Mouse (Mus musculus) heart, embryonic 10.5 days (tissue): ENCODE measurements at regions not wholly inside any gene's neighbourhood (a gene's known extent, or its start where the extent isn't known, plus 50 kb on each side); places are given as distances from the start of the nearest gene placed in this dataset.

Source experiments
- DNase-seq: peaks from one replicate; pipeline ENCODE4 v3.0.0-alpha.2; 2017; ENCODE audit warnings: low spot score
- H3K27ac ChIP-seq: fragments of 300-500 bp; sonication (generic); 2 replicates; pipeline ENCODE4 v1.5.1; 2016; ENCODE audit warnings: mild to moderate bottlenecking
- H3K27me3 ChIP-seq: fragments of 300-500 bp; sonication (generic); 2 replicates; pipeline ENCODE4 v1.6.1; 2016; ENCODE audit warnings: mild to moderate bottlenecking; ENCODE audit not compliant: poor library complexity, insufficient read depth, severe bottlenecking
- H3K36me3 ChIP-seq: fragments of 300-500 bp; sonication (generic); 2 replicates; pipeline ENCODE4 v1.6.1; 2016; ENCODE audit warnings: mild to moderate bottlenecking, moderate library complexity
- H3K4me1 ChIP-seq: fragments of 300-500 bp; sonication (generic); 2 replicates; pipeline ENCODE4 v1.6.1; 2016; ENCODE audit warnings: mild to moderate bottlenecking
- H3K4me3 ChIP-seq: fragments of 300-500 bp; sonication (generic); 2 replicates; pipeline ENCODE4 v1.5.1; 2016; ENCODE audit warnings: mild to moderate bottlenecking, moderate library complexity
- H3K9me3 ChIP-seq: fragments of 300-500 bp; sonication (generic); 2 replicates; pipeline ENCODE4 v1.6.1; 2016; ENCODE audit warnings: mild to moderate bottlenecking, moderate library complexity
- WGBS: fragments of 180-500 bp; shearing (Covaris S2); methylation state at CpG from one replicate; pipeline ENCODE4 v1.1.7; 2016; 5-methylcytosine and 5-hydroxymethylcytosine counted together

DNA sequence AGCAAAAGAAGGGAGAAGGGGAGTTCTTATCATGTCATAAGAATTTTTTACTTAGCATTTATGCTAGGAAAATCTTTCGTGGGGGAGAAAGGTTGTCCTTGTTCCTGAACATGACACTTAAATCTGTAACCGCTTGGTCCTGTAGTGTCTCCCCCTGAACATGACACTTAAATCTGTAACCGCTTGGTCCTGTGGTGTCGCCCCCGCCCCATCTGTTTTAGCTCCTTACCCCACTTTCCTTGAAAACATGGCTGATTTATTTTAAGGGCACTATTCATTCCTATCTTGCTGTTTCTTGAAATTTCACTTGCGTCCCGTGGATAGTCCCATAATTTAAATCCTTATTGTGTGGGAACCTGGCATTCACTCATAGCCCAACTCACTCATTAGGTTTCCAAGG, 82.2 kb downstream of the Rap2a start:
- H3K4me3 ChIP-seq: no peak overlapping the region
- 84% methylated on average over 7 of the region's 7 CpGs for WGBS
- H3K36me3 ChIP-seq: no peaks in the 10 kb centered on the region
- no peaks in the 10 kb centered on the region for H3K27me3 ChIP-seq
- DNase-seq: no peak
- H3K4me1 ChIP-seq: no peaks in the 10 kb centered on the region
- H3K27ac ChIP-seq: no peak overlapping the region
- no peaks in the 10 kb centered on the region for H3K9me3 ChIP-seq

DNA sequence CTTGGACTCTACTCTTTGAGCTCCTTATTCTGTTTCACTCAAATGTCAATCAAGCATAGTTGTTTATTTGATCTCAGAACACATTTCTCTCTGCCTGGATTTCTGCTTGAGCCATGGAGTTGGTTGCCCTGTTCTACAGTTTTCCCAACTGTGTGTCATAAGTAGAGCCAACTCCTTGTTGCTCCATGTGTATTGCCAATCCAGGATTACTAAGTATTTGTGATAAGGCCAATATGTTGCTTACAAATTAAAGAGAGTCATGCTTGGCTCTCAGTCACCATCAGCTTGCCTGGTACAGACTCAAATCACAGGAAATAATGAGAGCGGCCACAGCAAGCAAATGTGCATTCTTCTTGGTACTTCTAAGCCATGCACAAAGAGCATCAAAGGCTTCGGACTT, 82.7 kb downstream of the Rap2a start:
- Histone ChIP-seq H3K27me3 (no peaks in the 10 kb centered on the region), H3K4me1 (no peaks in the 10 kb centered on the region), H3K27ac (no peak overlapping the region), H3K9me3 (no peaks in the 10 kb centered on the region), H3K36me3 (no peaks in the 10 kb centered on the region), H3K4me3 (no peak overlapping the region)
- DNase-seq: no peak
- 93% methylated on average over 2 of the region's 2 CpGs for WGBS

DNA sequence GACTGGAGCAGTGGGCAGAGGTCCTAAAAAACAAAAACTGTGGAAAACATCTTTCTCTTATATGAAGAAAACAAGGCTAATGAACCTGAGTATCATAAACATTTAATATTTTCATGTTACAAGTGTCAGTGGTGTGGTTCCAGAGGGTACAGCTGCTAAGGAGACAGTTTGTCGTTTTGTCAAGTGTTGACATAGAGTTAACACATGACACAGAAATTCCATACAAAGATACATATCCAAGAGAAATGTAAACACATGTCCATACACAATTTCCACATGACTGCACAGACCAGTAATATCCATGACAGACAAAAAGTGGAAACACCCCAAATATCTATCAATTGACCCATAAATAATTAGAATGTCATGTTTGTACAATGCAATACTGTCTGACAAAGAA, 88.7 kb downstream of the Rap2a start:
- 0 out of 2 replicates have a peak, but pooled peaks cover 2% of the 10 kb centered on the region for H3K4me1 ChIP-seq
- no peaks in the 10 kb centered on the region for H3K27me3 ChIP-seq
- no peak overlapping the region for H3K4me3 ChIP-seq
- H3K9me3 ChIP-seq: no peaks in the 10 kb centered on the region
- peak; percentile 11 for DNase-seq
- 66% methylated on average over 1 of the region's 1 CpGs for WGBS
- H3K36me3 ChIP-seq: no peaks in the 10 kb centered on the region
- no peak overlapping the region for H3K27ac ChIP-seq

DNA sequence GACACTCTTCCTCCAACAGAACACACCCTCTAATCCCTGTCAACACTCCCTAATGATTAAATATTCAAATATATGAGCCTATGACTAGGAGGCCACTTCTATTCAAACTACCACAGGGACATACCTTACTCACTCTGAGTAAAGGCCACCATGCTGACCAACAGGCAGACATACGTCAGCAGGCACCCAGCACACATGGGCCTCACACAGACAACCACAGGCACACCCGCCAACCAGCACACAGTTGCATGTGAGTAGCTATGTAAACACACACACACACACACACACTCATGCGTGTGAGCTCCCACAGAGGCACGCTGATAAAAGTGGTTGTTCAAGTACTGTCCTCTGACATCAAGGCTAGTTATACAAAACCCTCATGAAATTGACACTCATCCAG, 89.8 kb downstream of the Rap2a start:
- no peak overlapping the region for H3K4me3 ChIP-seq
- WGBS: 88% methylated on average over 4 of the region's 4 CpGs
- no peaks in the 10 kb centered on the region for H3K9me3 ChIP-seq
- H3K4me1 ChIP-seq: 0 out of 2 replicates have a peak, but pooled peaks cover 7% of the 10 kb centered on the region
- no peaks in the 10 kb centered on the region for H3K27me3 ChIP-seq
- DNase-seq: no peak
- H3K27ac ChIP-seq: no peak overlapping the region
- H3K36me3 ChIP-seq: no peaks in the 10 kb centered on the region

DNA sequence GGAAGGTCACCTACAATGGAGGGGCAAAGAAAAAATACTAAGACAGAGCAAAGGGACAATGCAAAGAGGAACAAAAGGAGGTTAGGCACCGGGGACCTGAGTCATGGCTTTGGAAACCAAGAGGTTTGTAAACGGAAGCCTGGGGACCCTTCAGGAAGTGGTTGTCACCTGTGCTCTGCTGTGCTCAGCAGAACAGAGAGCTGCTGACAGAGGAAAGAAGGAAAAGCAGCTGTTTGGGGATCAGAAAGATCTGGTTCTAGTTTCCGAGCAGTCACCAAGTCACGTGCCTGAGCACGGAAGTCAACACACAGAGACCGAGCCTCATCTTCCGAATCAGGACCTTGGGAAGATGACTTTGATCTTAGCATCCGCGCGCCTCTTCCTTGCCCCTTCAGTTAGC, 94.0 kb downstream of the Rap2a start:
- no peak overlapping the region for H3K27ac ChIP-seq

DNA sequence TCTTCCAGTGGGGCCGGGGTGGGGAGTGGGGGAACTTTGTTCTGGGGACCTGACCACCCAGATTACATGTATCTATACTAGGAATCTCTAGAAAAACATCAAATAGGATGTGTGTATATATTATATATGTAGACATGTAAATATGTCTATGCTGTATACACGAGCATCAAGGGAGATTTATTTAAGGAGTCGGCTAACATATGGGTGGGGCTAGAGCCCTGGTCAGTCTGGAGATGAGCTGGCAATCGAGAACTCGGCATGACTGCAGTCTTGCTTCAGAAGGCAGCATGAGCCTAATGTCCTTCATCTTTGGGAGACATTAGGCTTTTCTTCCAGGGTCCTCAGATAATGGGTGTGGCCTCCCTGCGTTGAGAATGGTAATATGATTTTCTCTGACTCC, 97.0 kb downstream of the Rap2a start:
- no peaks in the 10 kb centered on the region for H3K27me3 ChIP-seq
- no peak overlapping the region for H3K27ac ChIP-seq
- 0 out of 2 replicates have a peak, but pooled peaks cover 7% of the 10 kb centered on the region for H3K4me1 ChIP-seq
- no peaks in the 10 kb centered on the region for H3K36me3 ChIP-seq
- 85% methylated on average over 6 of the region's 6 CpGs for WGBS
- H3K9me3 ChIP-seq: no peaks in the 10 kb centered on the region
- DNase-seq: no peak
- no peak overlapping the region for H3K4me3 ChIP-seq

More for the DNA sequence above, 94.0 kb downstream of the Rap2a start:
- no peaks in the 10 kb centered on the region for H3K36me3 ChIP-seq
- H3K27me3 ChIP-seq: no peaks in the 10 kb centered on the region
- whole genome bisulfite sequencing: 60% methylated on average over 10 of the region's 10 CpGs
- H3K4me1 ChIP-seq: 0 out of 2 replicates have a peak, but pooled peaks cover 7% of the 10 kb centered on the region
- H3K4me3 ChIP-seq: no peak overlapping the region
- no peak for DNase-seq
- H3K9me3 ChIP-seq: no peaks in the 10 kb centered on the region

DNA sequence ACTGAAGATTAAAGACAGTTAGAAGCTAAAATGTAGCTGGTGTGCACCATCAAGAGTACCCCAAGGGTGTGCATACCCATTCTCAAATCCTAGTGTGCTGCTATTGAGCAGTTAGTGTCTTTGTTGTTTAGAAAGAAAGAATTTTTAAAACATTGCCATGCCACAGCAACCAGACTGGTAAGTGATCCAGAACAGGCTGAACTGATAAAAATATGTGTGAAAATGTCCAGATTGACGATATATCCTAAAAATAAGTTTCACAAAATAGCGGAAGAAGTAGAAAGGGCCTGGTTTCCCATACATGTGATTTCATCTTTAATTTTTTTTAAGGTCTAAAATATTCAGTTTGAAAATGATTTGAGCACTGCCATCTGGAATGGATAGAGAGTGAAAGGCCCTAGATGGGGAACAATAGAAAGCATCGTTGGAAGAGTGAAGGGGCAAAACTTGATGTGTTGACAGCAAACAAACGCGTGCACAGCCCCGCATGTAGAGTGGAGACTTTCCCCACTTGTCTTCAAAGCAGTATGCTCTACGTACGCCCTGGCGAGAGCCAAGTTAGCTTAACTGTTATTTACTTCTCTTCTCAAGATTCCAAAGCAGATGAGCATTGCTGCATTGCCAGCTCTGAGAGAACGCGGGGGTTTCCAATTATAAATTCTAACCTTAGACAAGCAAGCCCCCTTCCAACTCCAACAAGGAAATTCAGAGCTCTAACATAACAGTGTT, 100.3 kb downstream of the Rap2a start:
- WGBS: 80% methylated on average over 11 of the region's 11 CpGs
- H3K27ac ChIP-seq: no peak overlapping the region
- no peaks in the 10 kb centered on the region for H3K9me3 ChIP-seq
- no peaks in the 10 kb centered on the region for H3K4me1 ChIP-seq
- DNase-seq: no peak
- H3K4me3 ChIP-seq: no peak overlapping the region
- H3K27me3 ChIP-seq: no peaks in the 10 kb centered on the region
- no peaks in the 10 kb centered on the region for H3K36me3 ChIP-seq

DNA sequence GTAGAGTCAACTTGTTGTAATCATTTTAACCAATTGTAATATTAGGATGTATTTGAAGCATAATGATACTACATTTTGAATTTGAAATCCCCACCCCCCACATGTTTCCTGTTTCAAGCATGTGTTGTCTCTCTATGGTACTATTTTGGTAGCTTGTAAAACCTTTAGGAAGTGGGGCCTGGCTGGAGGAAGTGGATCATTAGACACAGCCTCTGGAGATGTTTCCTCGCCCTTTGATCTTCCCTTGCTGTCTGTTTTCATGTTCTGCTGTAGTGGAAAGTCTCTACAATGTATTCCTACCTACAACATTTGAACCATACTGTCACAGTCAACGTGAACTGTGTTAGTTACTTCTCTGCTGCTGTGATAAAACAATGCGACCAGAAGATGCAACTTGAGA, 105.6 kb downstream of the Rap2a start:
- peak; percentile 54 for DNase-seq
- Histone ChIP-seq H3K4me1 (no peaks in the 10 kb centered on the region), H3K27me3 (no peaks in the 10 kb centered on the region), H3K27ac (no peak overlapping the region), H3K36me3 (no peaks in the 10 kb centered on the region), H3K9me3 (no peaks in the 10 kb centered on the region), H3K4me3 (no peak overlapping the region)
- WGBS: 64% methylated on average over 3 of the region's 3 CpGs

DNA sequence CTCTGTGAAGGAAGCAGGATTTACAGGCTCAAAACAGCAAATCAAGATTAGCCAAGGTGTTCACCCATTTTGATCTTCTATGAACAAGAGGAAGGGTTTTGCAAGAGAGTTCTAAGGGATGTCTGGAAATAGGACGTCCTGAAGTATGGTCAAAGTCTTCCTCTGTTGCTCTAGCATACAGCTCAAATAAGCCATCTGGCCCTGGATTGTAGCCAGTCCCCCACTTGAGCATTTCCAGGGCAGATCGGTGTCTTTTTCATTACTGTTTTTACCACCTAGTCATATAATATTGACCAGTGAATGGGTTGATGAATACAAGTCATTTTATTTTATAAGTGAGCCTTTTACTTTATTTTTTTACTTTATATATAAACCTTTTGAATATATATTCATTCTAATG, 113.9 kb downstream of the Rap2a start:
- WGBS: 87% methylated on average over 2 of the region's 2 CpGs
- no peak overlapping the region for H3K27ac ChIP-seq
- no peaks in the 10 kb centered on the region for H3K36me3 ChIP-seq
- H3K27me3 ChIP-seq: no peaks in the 10 kb centered on the region
- no peak for DNase-seq
- no peaks in the 10 kb centered on the region for H3K4me1 ChIP-seq
- no peaks in the 10 kb centered on the region for H3K9me3 ChIP-seq
- no peak overlapping the region for H3K4me3 ChIP-seq

DNA sequence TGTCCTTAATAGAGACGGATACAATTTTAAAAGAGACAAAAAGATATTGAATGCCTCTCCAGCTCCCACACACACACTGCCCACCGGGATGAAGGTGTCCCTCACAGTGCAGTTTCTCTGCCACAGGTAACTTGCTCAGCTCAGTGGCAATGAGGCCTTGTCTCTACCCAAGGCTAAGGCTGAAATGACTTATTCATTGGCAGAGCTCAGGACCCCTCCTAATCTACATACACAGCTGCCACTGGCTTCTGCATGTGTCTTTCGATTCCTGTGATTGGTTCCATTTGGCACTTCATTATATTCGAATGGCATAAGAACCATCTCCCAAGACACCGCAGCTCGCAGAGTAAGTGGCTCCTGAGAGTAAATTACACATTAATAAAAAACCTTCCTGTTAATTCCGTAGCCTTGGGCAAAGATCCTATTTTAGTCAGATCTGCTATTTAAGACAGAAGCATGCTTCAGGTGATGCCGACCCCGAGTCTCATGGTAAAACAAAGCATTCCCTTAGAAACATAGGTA, 122.2 kb downstream of the Rap2a start:
- DNase-seq: no peak
- no peaks in the 10 kb centered on the region for H3K9me3 ChIP-seq
- no peak overlapping the region for H3K27ac ChIP-seq
- no peaks in the 10 kb centered on the region for H3K27me3 ChIP-seq
- H3K36me3 ChIP-seq: no peaks in the 10 kb centered on the region
- WGBS: 89% methylated on average over 9 of the region's 9 CpGs
- no peaks in the 10 kb centered on the region for H3K4me1 ChIP-seq
- no peak overlapping the region for H3K4me3 ChIP-seq

DNA sequence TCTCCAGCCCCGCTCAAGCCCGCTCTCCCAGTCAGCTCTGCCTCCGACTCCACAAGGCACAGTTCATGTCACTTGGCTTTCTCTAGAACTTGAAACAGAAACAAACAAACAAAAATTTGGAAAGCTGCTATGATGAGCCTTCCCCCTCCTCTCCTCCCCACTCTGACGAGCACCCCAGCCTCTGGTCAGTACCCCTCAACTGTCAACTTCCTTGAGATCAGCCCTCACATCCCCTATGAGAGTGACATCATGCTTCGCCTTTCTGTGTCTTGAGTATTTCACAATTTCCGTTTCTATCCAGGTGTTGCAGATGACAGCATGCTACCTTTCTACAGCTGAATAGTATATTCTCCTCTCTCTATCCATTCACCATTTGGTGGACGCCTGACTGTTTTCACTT, 123.3 kb downstream of the Rap2a start:
- H3K27ac ChIP-seq: no peak overlapping the region
- H3K36me3 ChIP-seq: no peaks in the 10 kb centered on the region
- WGBS: 83% methylated on average over 7 of the region's 7 CpGs
- no peaks in the 10 kb centered on the region for H3K27me3 ChIP-seq
- DNase-seq: no peak
- no peaks in the 10 kb centered on the region for H3K4me1 ChIP-seq
- H3K9me3 ChIP-seq: no peaks in the 10 kb centered on the region
- no peak overlapping the region for H3K4me3 ChIP-seq

DNA sequence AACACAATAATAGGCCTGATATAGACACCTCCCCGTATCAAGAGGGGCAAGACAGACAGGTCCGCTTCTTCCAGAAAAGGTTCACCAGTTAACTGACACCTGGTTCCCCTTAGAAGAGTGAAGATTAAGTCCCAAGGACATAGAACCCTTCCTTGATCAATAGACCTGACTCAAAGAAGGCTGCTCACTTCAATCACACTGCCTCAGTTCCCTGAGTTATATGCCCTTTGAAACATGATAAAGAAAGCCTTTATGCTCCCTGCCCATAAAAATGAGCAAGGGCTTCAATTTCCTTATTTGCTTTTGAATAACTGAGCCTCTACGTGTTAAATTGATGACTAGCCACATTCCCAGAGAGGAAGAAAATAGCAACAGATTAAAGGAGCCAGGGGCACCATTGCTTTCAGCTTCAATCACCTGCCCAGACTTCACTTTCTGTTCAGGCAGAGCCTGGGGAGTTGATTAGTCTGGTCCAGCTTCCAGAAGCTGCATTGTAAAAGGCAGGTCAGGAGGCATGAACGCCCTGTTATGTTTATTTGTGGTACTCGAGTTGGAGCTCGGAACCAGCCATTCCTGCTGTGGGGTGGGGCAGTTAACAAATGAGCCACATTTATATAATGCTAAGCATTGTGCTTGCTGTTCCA, 125.7 kb downstream of the Rap2a start:
- Histone ChIP-seq H3K27me3 (no peaks in the 10 kb centered on the region), H3K9me3 (no peaks in the 10 kb centered on the region), H3K36me3 (no peaks in the 10 kb centered on the region), H3K27ac (no peak overlapping the region), H3K4me1 (no peaks in the 10 kb centered on the region), H3K4me3 (no peak overlapping the region)
- DNase-seq: no peak
- 72% methylated on average over 6 of the region's 6 CpGs for WGBS

DNA sequence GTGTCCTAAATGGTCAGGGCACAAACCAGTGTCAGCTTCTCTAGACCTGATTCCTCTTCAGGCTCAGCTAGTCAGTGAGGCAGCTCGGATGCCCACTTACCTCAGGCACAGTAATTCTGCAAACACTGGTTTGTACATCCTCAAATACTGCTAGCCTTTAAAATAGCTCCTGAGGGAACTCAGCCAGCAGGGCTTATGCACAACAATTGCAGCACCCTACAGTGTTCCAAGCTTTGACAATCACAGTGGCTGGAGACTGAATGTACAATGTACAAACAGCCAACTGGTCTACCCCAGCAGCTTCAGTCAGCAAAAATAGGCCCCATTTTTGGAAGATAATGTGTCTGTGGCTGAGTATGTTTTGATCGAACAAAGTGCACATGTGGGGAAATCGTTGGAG, 129.6 kb downstream of the Rap2a start:
- no peaks in the 10 kb centered on the region for H3K27me3 ChIP-seq
- H3K9me3 ChIP-seq: no peaks in the 10 kb centered on the region
- 76% methylated on average over 3 of the region's 3 CpGs for WGBS
- H3K36me3 ChIP-seq: no peaks in the 10 kb centered on the region
- no peak overlapping the region for H3K4me3 ChIP-seq
- H3K27ac ChIP-seq: no peak overlapping the region
- no peak for DNase-seq
- H3K4me1 ChIP-seq: no peaks in the 10 kb centered on the region
